Comparison of ENCODE assay signal across 8 mouse cellular contexts in the genomic region with DNA sequence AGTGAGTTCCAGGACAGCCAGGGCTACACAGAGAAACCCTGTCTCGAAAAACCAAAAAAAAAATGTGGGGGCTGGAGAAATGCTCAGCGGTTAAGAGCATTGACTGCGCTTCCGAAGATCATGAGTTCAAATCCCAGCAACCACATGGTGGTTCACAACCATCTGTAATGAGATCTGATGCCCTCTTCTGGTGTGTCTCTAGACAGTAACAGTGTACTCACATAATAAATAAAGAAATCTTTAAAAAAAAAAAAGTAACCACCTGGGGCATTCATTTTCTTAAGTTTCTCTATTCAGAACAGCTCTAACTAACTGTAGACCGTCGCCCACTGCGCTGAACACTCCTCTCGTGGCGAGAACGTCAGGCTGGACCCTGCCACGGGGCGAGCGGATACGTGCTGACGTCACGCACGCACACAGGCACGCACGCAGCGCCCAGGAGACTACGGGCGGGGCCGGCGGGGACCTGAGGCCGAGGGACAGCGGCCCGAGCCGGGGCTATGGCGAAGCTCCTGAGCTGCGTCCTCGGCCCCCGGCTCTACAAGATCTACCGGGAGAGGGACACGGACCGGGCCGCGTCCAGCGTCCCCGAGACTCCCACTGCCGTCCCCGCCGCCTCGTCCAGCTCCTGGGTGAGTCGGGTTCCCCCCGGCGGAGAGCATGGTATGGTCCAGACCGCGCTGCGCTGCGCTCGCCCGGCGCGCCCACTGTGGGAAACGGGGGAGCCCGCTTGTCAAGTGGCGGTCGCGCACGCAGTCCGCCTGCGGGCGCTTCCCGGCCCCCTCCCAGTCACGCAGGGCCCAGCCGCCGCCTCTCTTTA. TPM values are rescaled to one million over a fixed set of nuclear protein-coding genes. Genes with fewer than 3 reads are reported as not detected.
DNase-seq lines count a peak whose midpoint lies in the region; ATAC-seq lines count a peak whose summit lies in the region.

A gene (plus strand): TSS at position 439 of the 820 bp plus-strand sequence.

- H3K9me3 ChIP-seq in heart, embryonic 13.5 days: no peaks in the 10 kb centered on the region
- H3K9me3 ChIP-seq in liver, embryonic 12.5 days (replicated peaks): no peaks in the 10 kb centered on the region
- H3K9me3 ChIP-seq in stomach, embryonic 15.5 days: no peaks in the 10 kb centered on the region

- peaks cover 34% of the 10 kb centered on the region for H3K36me3 ChIP-seq in heart, embryonic 13.5 days
- peaks cover 35% of the 10 kb centered on the region for H3K36me3 ChIP-seq in liver, embryonic 12.5 days
- H3K36me3 ChIP-seq in stomach, embryonic 15.5 days: peaks cover 19% of the 10 kb centered on the region

- peak within 1 kb of the TSS; percentile 87 for H3K9ac ChIP-seq in heart, embryonic 13.5 days
- peak within 1 kb of the TSS; percentile 86 for H3K9ac ChIP-seq in liver, embryonic 12.5 days
- H3K9ac ChIP-seq in stomach, embryonic 15.5 days: peak within 1 kb of the TSS; percentile 80

- ATAC-seq in erythroid progenitor cell, adult 5-6 weeks (replicated peaks; ENCODE audit: low FRiP score, poor library complexity, severe bottlenecking): peak; percentile 92
- peak; percentile 96 for ATAC-seq in heart, embryonic 13.5 days (ENCODE audit: extremely low read depth, insufficient number of reproducible peaks, low FRiP score, low TSS enrichment)
- peak; percentile 97 for ATAC-seq in liver, embryonic 12.5 days
- ATAC-seq in stomach, embryonic 15.5 days (ENCODE audit: insufficient read depth, low FRiP score, low read depth): peak; percentile 95

- H3K27me3 ChIP-seq in heart, embryonic 13.5 days (replicated peaks): no peaks in the 10 kb centered on the region
- H3K27me3 ChIP-seq in liver, embryonic 12.5 days (replicated peaks): no peaks in the 10 kb centered on the region
- H3K27me3 ChIP-seq in stomach, embryonic 15.5 days (replicated peaks): no peaks in the 10 kb centered on the region

- H3K4me1 ChIP-seq in heart, embryonic 13.5 days: peaks cover 22% of the 10 kb centered on the region
- peaks cover 48% of the 10 kb centered on the region for H3K4me1 ChIP-seq in liver, embryonic 12.5 days
- H3K4me1 ChIP-seq in stomach, embryonic 15.5 days: peaks cover 9% of the 10 kb centered on the region

- H3K4me2 ChIP-seq in heart, embryonic 13.5 days: peak within 1 kb of the TSS; percentile 83
- H3K4me2 ChIP-seq in liver, embryonic 12.5 days: peak within 1 kb of the TSS; percentile 78
- peak within 1 kb of the TSS; percentile 60 for H3K4me2 ChIP-seq in stomach, embryonic 15.5 days

- H3K4me3 ChIP-seq in heart, embryonic 13.5 days: peak within 1 kb of the TSS; percentile 73
- peak within 1 kb of the TSS; percentile 72 for H3K4me3 ChIP-seq in liver, embryonic 12.5 days
- peak within 1 kb of the TSS; percentile 70 for H3K4me3 ChIP-seq in stomach, embryonic 15.5 days (replicated peaks)

- peak; percentile 96 for DNase-seq in CD4-positive helper T cell, adult 2 months (ENCODE audit: low read depth, low spot score)
- peak; percentile 87 for DNase-seq in brain, embryonic 18.5 days (ENCODE audit: low read depth, low spot score)
- peak; percentile 97 for DNase-seq in kidney, postnatal 10 days
- peak; percentile 92 to 94 for DNase-seq in natural killer cell, adult 2 months (ENCODE audit: low spot score in 2 of 2)

- H3K27ac ChIP-seq in heart, embryonic 13.5 days (replicated peaks): peak within 1 kb of the TSS; percentile 92
- H3K27ac ChIP-seq in liver, embryonic 12.5 days: peak within 1 kb of the TSS; percentile 95
- H3K27ac ChIP-seq in stomach, embryonic 15.5 days: peak within 1 kb of the TSS; percentile 97

- WGBS in heart, embryonic 13.5 days: 4% methylated on average over 52 of the region's 67 CpGs
- 1% methylated on average over 61 of the region's 67 CpGs for WGBS in liver, embryonic 12.5 days (ENCODE audit: insufficient replicate concordance)
- WGBS in stomach, embryonic 15.5 days: 3% methylated on average over 67 of the region's 67 CpGs

RNA-seq across cellular contexts. Expression of the gene that starts here (rescaled TPM):
- total RNA-seq in erythroid progenitor cell, adult 5-6 weeks (2015; ENCODE audit: low replicate concordance): 98.5 and 106 TPM in 2 replicates
- 84.5 and 97.3 TPM in 2 replicates for total RNA-seq in erythroid progenitor cell, adult 5-6 weeks (2017; ENCODE audit: low replicate concordance)
- polyA plus RNA-seq in heart, embryonic 13.5 days (2015; fragmentation: Nextera tagmentation; extraction: Ambion mirVana): 67.0 and 69.5 TPM in 2 replicates
- polyA plus RNA-seq in liver, embryonic 12.5 days (2016; fragmentation: Nextera tagmentation; extraction: Ambion mirVana): 60.2 and 61.1 TPM in 2 replicates
- polyA plus RNA-seq in stomach, embryonic 15.5 days (2015; fragmentation: Nextera tagmentation; extraction: Ambion mirVana): 92.0 and 97.8 TPM in 2 replicates

Comparison
In these comparisons a context has a peak if more than half of its experiments do, and no peak if none do; other contexts are left out.
1. Peak in every context shown above with its lines: DNase-seq, ATAC-seq, H3K4me3 ChIP-seq and H3K27ac ChIP-seq.